Mouse (Mus musculus): ENCODE measurements at regions not wholly inside any gene's neighbourhood (a gene's known extent, or its start where the extent isn't known, plus 50 kb on each side); places are given as distances from the start of the nearest gene placed in this dataset.

DNA sequence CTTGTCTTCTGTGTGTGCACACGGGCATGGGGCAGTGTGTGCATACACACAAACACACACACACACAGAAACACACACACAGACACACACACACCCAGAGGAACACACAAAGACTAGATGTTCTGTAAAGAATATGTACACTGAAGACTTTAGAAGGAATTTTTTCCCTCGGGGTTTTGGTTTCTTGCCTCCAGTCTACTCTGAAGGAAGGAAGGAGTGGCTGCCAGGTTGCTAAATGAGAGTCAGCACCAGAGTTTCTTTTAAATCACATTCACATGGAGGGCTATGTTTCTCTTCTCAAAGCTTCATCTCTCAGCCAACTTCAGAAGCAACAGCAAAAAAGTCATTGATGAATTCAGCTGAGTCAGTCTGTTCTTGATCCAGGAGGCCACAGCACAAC, 61.8 kb upstream of the Irf2bp2 start:
- DNase-seq (ENCODE audit: low read depth, low spot score): no peak
- Histone ChIP-seq H3K36me3 (ENCODE audit: control insufficient read depth in 1 of 2, insufficient read depth in 2 of 2, low read length in 2 of 2) (peaks cover 0 to 2% of the 10 kb centered on the region in 2 experiments; a peak in 1 of 4 replicates), H3K4me1 (ENCODE audit: control insufficient read depth in 1 of 2, insufficient read depth in 2 of 2, low read length in 2 of 2) (peaks cover 0 to 3% of the 10 kb centered on the region in 2 experiments; a peak in 3 of 4 replicates), H3K27me3 (ENCODE audit: control insufficient read depth in 1 of 2, insufficient read depth in 2 of 2, low read length in 2 of 2) (no peaks in the 10 kb centered on the region; a peak in 1 of 4 replicates), H3K9me3 (replicated peaks; ENCODE audit: insufficient read depth, low read length) (no peaks in the 10 kb centered on the region), H3K9ac (ENCODE audit: control insufficient read depth, low read depth, low read length, poor library complexity, severe bottlenecking) (no peak overlapping the region), H3K79me2 (ENCODE audit: control insufficient read depth, insufficient read depth, low read length, poor library complexity) (no peaks in the 10 kb centered on the region), H3K27ac (ENCODE audit: control insufficient read depth, low read depth, low read length) (no peak overlapping the region), H3K4me3 (ENCODE audit: control insufficient read depth in 1 of 2, insufficient read depth in 1 of 2, low read depth in 2 of 2, low read length in 2 of 2) (no peak overlapping the region)
- no peak for TF ChIP-seq SIN3A (IDR thresholded peaks at IDR 0.05; ENCODE audit: low read length)
- no peak for TF ChIP-seq E2F4 (IDR thresholded peaks at IDR 0.05; ENCODE audit: borderline replicate concordance, low read depth, low read length)
- TF ChIP-seq RAD21 (IDR thresholded peaks at IDR 0.05; ENCODE audit: low read depth, low read length): no peak
- TF ChIP-seq MAZ (IDR thresholded peaks at IDR 0.05; ENCODE audit: low read depth, low read length): no peak
- TF ChIP-seq ZC3H11A (IDR thresholded peaks at IDR 0.05; ENCODE audit: low read depth, low read length): no peak
- TF ChIP-seq BHLHE40 (IDR thresholded peaks at IDR 0.05; ENCODE audit: borderline replicate concordance, low read depth, low read length): no peak
- no peak for TF ChIP-seq ZNF384 (IDR thresholded peaks at IDR 0.05; ENCODE audit: low read depth, low read length)
- TF ChIP-seq USF2 (IDR thresholded peaks at IDR 0.05; ENCODE audit: borderline replicate concordance in 1 of 2, insufficient read depth in 1 of 2, low read depth in 1 of 2, low read length in 2 of 2): no peak
- TF ChIP-seq MAX (IDR thresholded peaks at IDR 0.05; ENCODE audit: low read length): no peak
- TF ChIP-seq TAL1 (IDR thresholded peaks at IDR 0.05; ENCODE audit: low read length): no peak

DNA sequence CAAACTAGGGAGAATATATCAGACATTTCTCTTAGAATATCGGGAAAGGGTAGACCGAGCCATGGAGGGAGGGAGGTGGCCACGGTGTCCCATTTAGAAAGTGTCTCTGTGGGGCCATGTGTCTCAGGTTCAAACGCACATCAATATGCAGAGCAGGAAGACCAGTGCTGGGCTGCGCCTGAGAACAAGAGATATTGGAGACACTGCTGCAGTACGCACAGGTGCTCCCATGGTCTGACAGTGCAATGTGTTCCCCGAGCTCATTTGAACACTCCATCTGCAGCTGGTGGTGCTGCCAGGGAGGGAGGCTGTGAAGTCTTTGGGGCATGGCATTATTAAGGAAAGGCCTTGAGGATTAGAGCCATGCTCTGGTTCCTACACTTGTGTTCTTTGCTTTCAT, 60.6 kb upstream of the Irf2bp2 start:
- Histone ChIP-seq H3K4me1 (ENCODE audit: control insufficient read depth in 1 of 2, insufficient read depth in 2 of 2, low read length in 2 of 2) (peaks cover 0 to 3% of the 10 kb centered on the region in 2 experiments; a peak in 3 of 4 replicates), H3K27ac (ENCODE audit: control insufficient read depth, low read depth, low read length) (no peak overlapping the region), H3K79me2 (ENCODE audit: control insufficient read depth, insufficient read depth, low read length, poor library complexity) (no peaks in the 10 kb centered on the region), H3K9me3 (replicated peaks; ENCODE audit: insufficient read depth, low read length) (no peaks in the 10 kb centered on the region), H3K4me3 (ENCODE audit: control insufficient read depth in 1 of 2, insufficient read depth in 1 of 2, low read depth in 2 of 2, low read length in 2 of 2) (no peak overlapping the region), H3K36me3 (ENCODE audit: control insufficient read depth in 1 of 2, insufficient read depth in 2 of 2, low read length in 2 of 2) (peaks cover 0 to 2% of the 10 kb centered on the region in 2 experiments; a peak in 1 of 4 replicates), H3K27me3 (ENCODE audit: control insufficient read depth in 1 of 2, insufficient read depth in 2 of 2, low read length in 2 of 2) (no peaks in the 10 kb centered on the region; a peak in 1 of 4 replicates), H3K9ac (ENCODE audit: control insufficient read depth, low read depth, low read length, poor library complexity, severe bottlenecking) (no peak overlapping the region)
- no peak for DNase-seq (ENCODE audit: low read depth, low spot score)
- TF ChIP-seq HCFC1 (IDR thresholded peaks at IDR 0.05; ENCODE audit: low read depth, low read length): no peak
- TF ChIP-seq SMC3 (IDR thresholded peaks at IDR 0.05; ENCODE audit: low read depth, low read length): no peak
- TF ChIP-seq ZC3H11A (IDR thresholded peaks at IDR 0.05; ENCODE audit: low read depth, low read length): no peak
- no peak for TF ChIP-seq TCF12 (IDR thresholded peaks at IDR 0.05; ENCODE audit: low read depth, low read length)
- TF ChIP-seq NRF1 (IDR thresholded peaks at IDR 0.05; ENCODE audit: insufficient read depth, low read depth, low read length, poor library complexity, severe bottlenecking): no peak
- TF ChIP-seq MEF2A (IDR thresholded peaks at IDR 0.05; ENCODE audit: extremely low read depth, insufficient replicate concordance, low read depth, low read length, poor library complexity, severe bottlenecking): no peak
- TF ChIP-seq NELFE (IDR thresholded peaks at IDR 0.05; ENCODE audit: low read depth, low read length): no peak
- TF ChIP-seq POLR2AphosphoS2 (IDR thresholded peaks at IDR 0.05; ENCODE audit: low read length): no peak
- no peak for TF ChIP-seq JUND (IDR thresholded peaks at IDR 0.05; ENCODE audit: low read depth, low read length)
- TF ChIP-seq SIN3A (IDR thresholded peaks at IDR 0.05; ENCODE audit: low read length): no peak
- no peak for TF ChIP-seq KAT2A (conservative IDR thresholded peaks at IDR 0.05; ENCODE audit: low read depth, low read length)
- TF ChIP-seq ELF1 (IDR thresholded peaks at IDR 0.05; ENCODE audit: low read depth, low read length): no peak
- TF ChIP-seq MAZ (IDR thresholded peaks at IDR 0.05; ENCODE audit: low read depth, low read length): no peak
- TF ChIP-seq USF1 (IDR thresholded peaks at IDR 0.05; ENCODE audit: low read depth, low read length): no peak
- TF ChIP-seq RCOR1 (IDR thresholded peaks at IDR 0.05; ENCODE audit: low read depth, low read length): no peak
- TF ChIP-seq MAX (IDR thresholded peaks at IDR 0.05; ENCODE audit: low read length): no peak
- TF ChIP-seq TAL1 (IDR thresholded peaks at IDR 0.05; ENCODE audit: low read length): no peak
